Mouse (Mus musculus): ENCODE results near the gene Pwp1. TPM values are rescaled to one million over a fixed set of nuclear protein-coding genes. Genes with fewer than 3 reads are reported as not detected.

Gene Pwp1
- 5.3 TPM for polyA plus RNA-seq (2015; fragmentation: Illumina TruSeq; extraction: RNeasy Lipid Tissue Mini Kit (QIAGEN cat#74804); ENCODE audit: insufficient read depth, low read depth, low replicate concordance)

GRCm38 (mm10) chr10:85829085-85829853, at the start of gene Pwp1:
TSS of gene Pwp1 (plus strand) at chr10:85829494.

DNA sequence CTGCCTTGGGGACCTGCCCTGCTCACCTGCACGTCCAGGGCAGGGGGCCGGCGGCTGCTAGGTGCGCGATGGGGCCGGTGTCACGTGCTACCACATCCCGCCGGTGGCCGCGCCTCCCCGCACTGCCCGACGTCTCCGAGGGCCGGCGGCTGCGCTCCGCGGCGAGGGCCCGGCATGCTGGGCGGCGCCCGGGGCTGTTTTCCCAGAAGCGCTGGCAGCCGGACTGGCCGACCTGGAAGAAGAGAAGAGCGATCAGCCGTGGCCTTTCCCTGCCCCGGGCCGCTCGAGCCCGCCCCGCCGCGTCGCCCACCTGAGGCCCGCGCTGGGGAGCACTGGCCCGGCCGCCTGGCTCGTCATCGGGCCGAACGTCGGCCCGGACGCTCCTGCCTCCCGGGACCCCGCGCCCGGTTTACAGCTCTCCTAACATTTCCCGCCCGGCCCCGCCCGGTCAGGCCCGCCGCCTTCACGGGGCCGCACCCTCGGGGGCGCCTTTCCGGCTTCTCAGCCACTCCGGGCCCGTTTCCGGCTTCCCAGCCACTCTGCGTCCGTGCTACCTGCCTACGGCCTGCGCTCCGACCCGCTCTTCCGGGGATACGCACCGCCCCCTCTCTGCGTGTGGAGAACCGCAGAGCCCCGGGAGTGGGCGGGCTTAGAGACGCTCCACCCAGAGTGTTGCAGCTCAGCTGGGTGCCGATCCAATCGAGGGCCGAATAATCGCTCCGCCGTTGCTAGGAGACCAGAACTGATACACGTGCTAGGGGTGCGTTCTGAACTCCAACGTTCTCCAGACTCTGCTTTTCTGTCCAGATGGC, 87.4 kb downstream of the Pwp1 start, which contains the start of gene Prdm4:
Gene Prdm4, minus strand, starts transcription at position 645 of the 812 bp plus-strand sequence.

GRCm38 (mm10) chr10:85927676-85928445, 98.6 kb downstream of the Pwp1 start, which contains the start of gene Ascl4:
TSS of gene Ascl4 (plus strand) at chr10:85927681.

Other genes with a start within 250 kb of the Pwp1 start
- 4.7 TPM for gene Prdm4, start 87.6 kb downstream of the Pwp1 start, polyA plus RNA-seq (2015; fragmentation: Illumina TruSeq; extraction: RNeasy Lipid Tissue Mini Kit (QIAGEN cat#74804); ENCODE audit: insufficient read depth, low read depth, low replicate concordance)
- gene Ascl4, start 98.2 kb downstream of the Pwp1 start, polyA plus RNA-seq (2015; fragmentation: Illumina TruSeq; extraction: RNeasy Lipid Tissue Mini Kit (QIAGEN cat#74804); ENCODE audit: insufficient read depth, low read depth, low replicate concordance), result not detected
- gene Rtcb, start 128.3 kb downstream of the Pwp1 start, polyA plus RNA-seq (2015; fragmentation: Illumina TruSeq; extraction: RNeasy Lipid Tissue Mini Kit (QIAGEN cat#74804); ENCODE audit: insufficient read depth, low read depth, low replicate concordance), result 38.6 TPM
- not detected for gene Bpifc, start 182.4 kb downstream of the Pwp1 start, polyA plus RNA-seq (2015; fragmentation: Illumina TruSeq; extraction: RNeasy Lipid Tissue Mini Kit (QIAGEN cat#74804); ENCODE audit: insufficient read depth, low read depth, low replicate concordance)
- 8.6 TPM for gene Fbxo7, start 192.5 kb downstream of the Pwp1 start, polyA plus RNA-seq (2015; fragmentation: Illumina TruSeq; extraction: RNeasy Lipid Tissue Mini Kit (QIAGEN cat#74804); ENCODE audit: insufficient read depth, low read depth, low replicate concordance)

Data from pancreas, adult 10 weeks (tissue).